Mouse (Mus musculus): ENCODE results near the gene Adamts6. TPM values are rescaled to one million over a fixed set of nuclear protein-coding genes. Genes with fewer than 3 reads are reported as not detected.
A peak's percentile ranks its signal among the peaks of the same experiment; 100 is the strongest.

The Adamts6 gene
- polyA plus RNA-seq (2012), result not detected in 2 replicates

GRCm38 (mm10) chr13:104287366-104288225, at the start of gene Adamts6:
Adamts6 (plus strand) TSS chr13:104287835.
- TF ChIP-seq TAL1 (IDR thresholded peaks at IDR 0.05; ENCODE audit: low read length), result no peak
- TF ChIP-seq GATA1 (IDR thresholded peaks at IDR 0.05; ENCODE audit: low read length), result no peak
- no peaks in the 10 kb centered on the region; the same call in 1 of the 2 replicates for H3K27me3 ChIP-seq (ENCODE audit: control insufficient read depth)
- peaks cover 25% of the 10 kb centered on the region for H3K4me1 ChIP-seq (ENCODE audit: control insufficient read depth)
- H3K4me3 ChIP-seq (replicated peaks), result peak within 1 kb of the TSS; percentile 75
- H3K9me3 ChIP-seq (ENCODE audit: control insufficient read depth, low read length), result no peaks in the 10 kb centered on the region
- no peaks in the 10 kb centered on the region for H3K36me3 ChIP-seq (ENCODE audit: control insufficient read depth)

GRCm38 (mm10) chr13:104258997-104259396, 28.6 kb upstream of the Adamts6 start:
- no peaks in the 10 kb centered on the region for H3K4me1 ChIP-seq (ENCODE audit: control insufficient read depth)
- no peaks in the 10 kb centered on the region for H3K27me3 ChIP-seq (ENCODE audit: control insufficient read depth)
- no peak overlapping the region for H3K4me3 ChIP-seq (replicated peaks)
- no peaks in the 10 kb centered on the region for H3K9me3 ChIP-seq (ENCODE audit: control insufficient read depth, low read length)
- no peaks in the 10 kb centered on the region for H3K36me3 ChIP-seq (ENCODE audit: control insufficient read depth)
- TF ChIP-seq TAL1 (IDR thresholded peaks at IDR 0.05; ENCODE audit: low read length) (no peak), GATA1 (IDR thresholded peaks at IDR 0.05; ENCODE audit: low read length) (no peak)

GRCm38 (mm10) chr13:104285031-104285431, 2.6 kb upstream of the Adamts6 start:
- H3K27me3 ChIP-seq (ENCODE audit: control insufficient read depth), result no peaks in the 10 kb centered on the region; the same call in 1 of the 2 replicates
- TF ChIP-seq GATA1 (IDR thresholded peaks at IDR 0.05; ENCODE audit: low read length) (no peak), TAL1 (IDR thresholded peaks at IDR 0.05; ENCODE audit: low read length) (no peak)
- H3K36me3 ChIP-seq (ENCODE audit: control insufficient read depth), result no peaks in the 10 kb centered on the region
- peak overlapping the region; percentile 75 for H3K4me3 ChIP-seq (replicated peaks)
- H3K9me3 ChIP-seq (ENCODE audit: control insufficient read depth, low read length), result no peaks in the 10 kb centered on the region
- H3K4me1 ChIP-seq (ENCODE audit: control insufficient read depth), result peaks cover 25% of the 10 kb centered on the region

- Histone ChIP-seq H3K27me3 (ENCODE audit: control insufficient read depth) (no peaks in the 10 kb centered on the region; the same call in 1 of the 2 replicates), H3K9me3 (ENCODE audit: control insufficient read depth, low read length) (no peaks in the 10 kb centered on the region), H3K4me3 (replicated peaks) (peak overlapping the region; percentile 75), H3K36me3 (ENCODE audit: control insufficient read depth) (no peaks in the 10 kb centered on the region), H3K4me1 (ENCODE audit: control insufficient read depth) (peaks cover 25% of the 10 kb centered on the region)
- no peak for TF ChIP-seq GATA1 (IDR thresholded peaks at IDR 0.05; ENCODE audit: low read length)
These were observed 1.8 kb upstream of the Adamts6 start for GRCm38 (mm10) chr13:104285737-104286311.

- Histone ChIP-seq H3K4me1 (ENCODE audit: control insufficient read depth) (peaks cover 25% of the 10 kb centered on the region), H3K27me3 (ENCODE audit: control insufficient read depth) (no peaks in the 10 kb centered on the region; the same call in 1 of the 2 replicates), H3K4me3 (replicated peaks) (peak overlapping the region; percentile 75), H3K36me3 (ENCODE audit: control insufficient read depth) (no peaks in the 10 kb centered on the region), H3K9me3 (ENCODE audit: control insufficient read depth, low read length) (no peaks in the 10 kb centered on the region)
- TF ChIP-seq TAL1 (IDR thresholded peaks at IDR 0.05; ENCODE audit: low read length) (no peak), GATA1 (IDR thresholded peaks at IDR 0.05; ENCODE audit: low read length) (no peak)
These were observed 1.3 kb upstream of the Adamts6 start for GRCm38 (mm10) chr13:104286336-104286735.

- Histone ChIP-seq H3K4me1 (ENCODE audit: control insufficient read depth) (peaks cover 25% of the 10 kb centered on the region), H3K27me3 (ENCODE audit: control insufficient read depth) (no peaks in the 10 kb centered on the region; the same call in 1 of the 2 replicates), H3K36me3 (ENCODE audit: control insufficient read depth) (no peaks in the 10 kb centered on the region), H3K4me3 (replicated peaks) (peak overlapping the region; percentile 75), H3K9me3 (ENCODE audit: control insufficient read depth, low read length) (no peaks in the 10 kb centered on the region)
- TF ChIP-seq GATA1 (IDR thresholded peaks at IDR 0.05; ENCODE audit: low read length) (no peak), TAL1 (IDR thresholded peaks at IDR 0.05; ENCODE audit: low read length) (no peak)
These were observed 732 bp upstream of the Adamts6 start for GRCm38 (mm10) chr13:104286897-104287309.

GRCm38 (mm10) chr13:104288226-104288859, 708 bp downstream of the Adamts6 start:
- H3K36me3 ChIP-seq (ENCODE audit: control insufficient read depth), result no peaks in the 10 kb centered on the region
- no peaks in the 10 kb centered on the region for H3K9me3 ChIP-seq (ENCODE audit: control insufficient read depth, low read length)
- H3K27me3 ChIP-seq (ENCODE audit: control insufficient read depth), result no peaks in the 10 kb centered on the region; the same call in 1 of the 2 replicates
- TF ChIP-seq GATA1 (IDR thresholded peaks at IDR 0.05; ENCODE audit: low read length) (no peak), TAL1 (IDR thresholded peaks at IDR 0.05; ENCODE audit: low read length) (no peak)
- H3K4me3 ChIP-seq (replicated peaks), result peak overlapping the region; percentile 75
- peaks cover 25% of the 10 kb centered on the region for H3K4me1 ChIP-seq (ENCODE audit: control insufficient read depth)

- Histone ChIP-seq H3K4me3 (replicated peaks) (no peak overlapping the region), H3K36me3 (ENCODE audit: control insufficient read depth) (no peaks in the 10 kb centered on the region), H3K27me3 (ENCODE audit: control insufficient read depth) (no peaks in the 10 kb centered on the region; the same call in 1 of the 2 replicates), H3K9me3 (ENCODE audit: control insufficient read depth, low read length) (no peaks in the 10 kb centered on the region), H3K4me1 (ENCODE audit: control insufficient read depth) (peaks cover 25% of the 10 kb centered on the region)
- no peak for TF ChIP-seq TAL1 (IDR thresholded peaks at IDR 0.05; ENCODE audit: low read length)
- no peak for TF ChIP-seq GATA1 (IDR thresholded peaks at IDR 0.05; ENCODE audit: low read length)
These were observed 1.5 kb downstream of the Adamts6 start for GRCm38 (mm10) chr13:104289176-104289575.

GRCm38 (mm10) chr13:104295472-104295871, 7.8 kb downstream of the Adamts6 start:
- TF ChIP-seq TAL1 (IDR thresholded peaks at IDR 0.05; ENCODE audit: low read length), result no peak
- TF ChIP-seq GATA1 (IDR thresholded peaks at IDR 0.05; ENCODE audit: low read length), result no peak
- Histone ChIP-seq H3K36me3 (ENCODE audit: control insufficient read depth) (no peaks in the 10 kb centered on the region), H3K4me1 (ENCODE audit: control insufficient read depth) (no peaks in the 10 kb centered on the region), H3K27me3 (ENCODE audit: control insufficient read depth) (no peaks in the 10 kb centered on the region), H3K4me3 (replicated peaks) (no peak overlapping the region), H3K9me3 (ENCODE audit: control insufficient read depth, low read length) (no peaks in the 10 kb centered on the region)
